Mouse (Mus musculus) small intestine, adult 2 months (tissue): ENCODE results near the gene Usp24.

Experiments
- CTCF ChIP-seq: fragments of 200-500 bp; IDR thresholded peaks from 2 replicates; pipeline ENCODE4 v1.5.1; 2012; ENCODE audit warnings: low read depth, mild to moderate bottlenecking, control low read depth, inconsistent platforms, low read length, moderate library complexity, mixed read lengths; ENCODE audit not compliant: insufficient replicate concordance, insufficient read length; ENCODE audit errors: extremely low read depth
- POLR2A ChIP-seq: fragments of 200-500 bp; IDR thresholded peaks from 2 replicates; pipeline ENCODE4 v1.6.1; 2012; ENCODE audit warnings: low read depth, mild to moderate bottlenecking, control low read depth, inconsistent platforms, low read length, moderate library complexity

DNA sequence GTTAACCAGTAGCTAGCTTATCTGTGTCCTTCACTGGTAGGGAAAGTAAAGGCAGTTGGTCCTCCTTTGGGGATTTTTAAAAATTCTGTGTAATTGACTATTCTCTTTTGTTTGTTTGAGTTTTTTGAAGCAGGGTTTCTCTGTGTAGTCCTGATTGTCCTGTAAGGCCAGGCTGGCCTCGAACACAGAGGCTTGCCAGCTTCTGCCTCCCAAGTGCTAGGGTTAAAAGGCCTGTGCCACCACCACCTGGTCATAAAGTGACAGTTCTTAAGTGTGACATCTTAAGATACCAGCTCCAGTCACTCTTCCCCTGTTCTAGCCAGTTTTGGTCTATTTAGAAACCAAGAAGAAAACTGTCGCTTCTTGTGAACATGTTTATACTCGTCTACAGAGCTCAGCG lies 2.2 kb downstream of the Usp24 start:
- no peak for TF ChIP-seq CTCF
- no peak for TF ChIP-seq POLR2A
